Mouse (Mus musculus) small intestine, adult 2 months (tissue): ENCODE data around the gene Kif1a.

Experiments used
- CTCF ChIP-seq: fragments of 200-500 bp; IDR thresholded peaks from 2 replicates; pipeline ENCODE4 v1.5.1; 2012; ENCODE audit warnings: low read depth, mild to moderate bottlenecking, control low read depth, inconsistent platforms, low read length, moderate library complexity, mixed read lengths; ENCODE audit not compliant: insufficient replicate concordance, insufficient read length; ENCODE audit errors: extremely low read depth
- POLR2A ChIP-seq: fragments of 200-500 bp; IDR thresholded peaks from 2 replicates; pipeline ENCODE4 v1.6.1; 2012; ENCODE audit warnings: low read depth, mild to moderate bottlenecking, control low read depth, inconsistent platforms, low read length, moderate library complexity

DNA sequence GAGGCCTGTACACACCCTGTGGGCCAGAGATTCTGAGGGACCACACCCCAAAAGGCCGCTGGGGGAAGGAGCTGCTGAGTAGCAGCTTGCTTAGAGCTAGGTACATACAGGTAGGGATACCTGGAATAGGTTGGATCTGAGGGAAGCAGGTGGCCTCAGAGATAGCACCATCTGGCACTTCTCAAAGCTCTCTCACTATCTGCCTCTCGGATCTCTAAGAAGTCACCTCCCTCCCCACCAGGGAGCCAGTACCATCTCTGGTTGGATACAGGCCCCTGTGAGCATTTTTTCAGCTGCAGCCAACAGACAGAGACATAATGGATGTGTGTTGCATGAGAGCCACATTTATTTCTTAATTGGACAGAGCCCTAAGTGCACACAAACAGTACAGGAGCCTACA is 86.6 kb downstream of the Kif1a start:
- TF ChIP-seq CTCF: no peak
- TF ChIP-seq POLR2A: no peak
